Mouse (Mus musculus) kidney, adult 18-20 months (tissue): ENCODE measurements at regions not wholly inside any gene's neighbourhood (a gene's known extent, or its start where the extent isn't known, plus 50 kb on each side); places are given as distances from the start of the nearest gene placed in this dataset.
"Not testable (repeated sequence)": the region's sequence is repeated elsewhere in the genome, so short reads cannot be mapped to it uniquely, and the experiment has no call there.

Experiments used
- DNase-seq: peaks from one replicate; pipeline ENCODE4 v3.0.0; 2021

DNA sequence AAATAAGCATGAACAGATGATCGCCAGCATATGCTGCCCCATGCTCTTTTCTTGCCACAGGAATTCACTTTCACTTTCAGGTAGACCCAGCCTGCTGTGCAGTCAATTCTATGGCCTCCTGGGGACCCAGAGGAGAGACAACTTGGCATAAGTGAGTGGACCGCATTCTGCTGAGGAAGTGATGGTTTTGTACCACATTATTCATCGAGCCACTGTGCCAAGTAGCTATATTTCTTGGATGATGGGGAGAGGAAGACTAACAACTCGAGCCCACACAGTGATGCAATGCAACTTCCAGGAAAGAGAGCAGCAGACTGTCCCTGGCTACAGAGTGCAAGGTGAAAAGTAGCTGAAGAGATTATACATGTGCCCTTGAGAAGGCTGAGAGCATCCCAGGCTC, 515.8 kb upstream of the Kif18a start:
- no peak for DNase-seq

GRCm38 (mm10) chr2:108766461-108766860, 514.1 kb upstream of the Kif18a start:
- peak; percentile 7 for DNase-seq

DNA sequence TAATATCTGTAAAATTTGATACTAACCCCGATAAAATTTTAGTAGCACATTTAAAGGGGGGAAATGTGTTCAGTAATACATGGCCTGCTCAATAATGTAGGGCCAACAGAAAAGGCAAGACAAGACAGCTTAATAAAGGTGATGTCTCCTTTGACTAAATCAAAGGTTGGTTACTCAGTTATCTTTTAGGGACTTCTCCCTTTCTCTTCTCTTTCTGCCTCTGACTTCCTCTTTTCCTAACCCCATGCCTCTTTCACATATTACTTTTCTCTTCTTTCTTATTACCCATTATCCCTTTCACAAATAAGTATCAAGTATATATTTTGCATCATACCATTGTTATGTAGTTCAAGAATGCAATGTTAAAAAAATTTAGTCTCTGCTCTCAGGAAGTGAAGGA, 510.2 kb upstream of the Kif18a start:
- DNase-seq, result no peak

GRCm38 (mm10) chr2:108783457-108783856, 497.1 kb upstream of the Kif18a start:
- no peak for DNase-seq

- DNase-seq, result no peak
Observed at GRCm38 (mm10) chr2:108785161-108785957, 495.2 kb upstream of the Kif18a start.

- DNase-seq, result no peak
Observed at GRCm38 (mm10) chr2:108789166-108789565, 491.4 kb upstream of the Kif18a start.

DNA sequence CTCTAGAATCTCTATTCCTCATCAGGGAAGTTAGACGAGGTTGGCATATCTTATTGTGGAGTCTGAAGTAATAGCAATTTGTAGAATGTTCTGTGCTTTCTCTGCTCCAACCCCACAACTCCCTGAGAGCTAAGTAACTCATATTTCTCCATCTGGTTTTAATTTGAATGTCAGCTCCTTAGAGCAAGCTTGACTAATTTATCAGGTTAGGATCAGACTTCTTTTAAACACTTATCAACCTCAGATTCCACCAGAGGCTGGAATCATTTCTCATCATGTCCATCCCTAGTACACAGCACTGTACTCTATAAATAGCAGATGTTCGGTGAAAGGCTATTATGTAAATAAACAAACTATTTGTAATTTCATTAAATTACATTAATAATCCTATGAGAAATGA, 485.4 kb upstream of the Kif18a start:
- no peak for DNase-seq

DNA sequence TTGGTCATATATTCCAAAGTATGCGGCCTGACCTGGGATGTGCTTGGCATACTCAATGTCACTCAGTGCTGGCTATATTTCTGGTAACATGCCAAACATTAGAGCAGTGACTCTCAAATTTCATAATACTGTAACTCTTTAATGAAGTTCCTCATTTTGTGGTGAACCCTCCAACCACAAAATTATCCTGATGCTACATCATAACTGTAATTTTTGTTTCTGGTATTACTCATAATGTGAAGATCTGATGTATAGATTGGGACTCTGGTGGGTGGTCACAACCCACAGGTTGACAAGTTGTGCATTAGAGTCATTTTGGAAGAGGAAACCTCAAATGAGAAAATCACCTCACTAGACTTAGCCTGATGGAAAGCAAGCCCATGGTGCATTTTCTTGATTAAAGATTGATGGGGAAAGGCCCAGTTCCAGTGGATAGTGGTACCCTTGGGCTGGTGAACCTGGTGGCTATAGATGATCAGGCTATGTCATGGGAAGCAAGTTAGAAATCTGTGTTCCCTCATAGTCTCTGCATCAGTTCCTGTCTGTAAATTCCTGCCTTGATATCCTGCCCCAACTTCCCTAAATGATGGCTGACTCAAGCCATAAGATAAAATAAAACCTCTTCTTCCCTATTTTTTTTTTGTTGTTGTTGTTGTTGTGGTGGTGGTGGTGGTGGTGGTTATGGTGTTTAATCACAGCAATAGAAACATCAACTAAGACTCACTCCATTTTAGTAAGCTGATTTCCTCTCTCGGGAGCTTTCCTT, 483.5 kb upstream of the Kif18a start:
- DNase-seq, result no peak

GRCm38 (mm10) chr2:108812367-108812766, 468.2 kb upstream of the Kif18a start:
- DNase-seq, result no peak

DNA sequence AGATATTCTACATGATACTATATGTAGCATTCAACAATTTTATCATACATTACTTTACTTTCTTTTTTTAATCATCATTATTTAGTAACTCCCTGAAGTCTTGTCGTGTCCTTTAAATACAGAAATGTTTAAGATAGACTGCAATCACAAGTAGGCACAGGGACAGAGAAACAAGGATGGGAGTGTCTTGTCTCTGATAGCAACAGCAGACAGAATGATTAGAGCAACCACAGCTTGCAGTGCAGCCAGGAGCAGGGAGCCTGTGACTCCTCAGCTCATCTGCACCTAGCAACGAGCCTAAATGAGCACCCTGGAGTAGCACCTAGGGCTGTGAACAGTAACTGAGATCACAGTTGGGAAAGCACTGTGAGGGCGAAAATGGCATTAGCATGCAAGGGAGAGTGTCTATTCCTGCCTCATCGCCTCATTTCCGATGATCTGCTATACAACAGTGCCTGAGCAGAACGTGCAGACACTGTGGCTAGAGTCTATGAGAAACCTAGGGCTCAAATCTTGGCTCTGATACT, 467.4 kb upstream of the Kif18a start:
- DNase-seq, result no peak

GRCm38 (mm10) chr2:108816579-108816978, 464.0 kb upstream of the Kif18a start:
- no peak for DNase-seq

GRCm38 (mm10) chr2:108824025-108824424, 456.5 kb upstream of the Kif18a start:
- DNase-seq, result no peak

- DNase-seq, result no peak
Observed at GRCm38 (mm10) chr2:108825981-108826380, 454.6 kb upstream of the Kif18a start.

- no peak for DNase-seq
Observed at GRCm38 (mm10) chr2:108827106-108827838, 453.3 kb upstream of the Kif18a start.

- no peak for DNase-seq
Observed at GRCm38 (mm10) chr2:108827974-108828700, 452.4 kb upstream of the Kif18a start.

DNA sequence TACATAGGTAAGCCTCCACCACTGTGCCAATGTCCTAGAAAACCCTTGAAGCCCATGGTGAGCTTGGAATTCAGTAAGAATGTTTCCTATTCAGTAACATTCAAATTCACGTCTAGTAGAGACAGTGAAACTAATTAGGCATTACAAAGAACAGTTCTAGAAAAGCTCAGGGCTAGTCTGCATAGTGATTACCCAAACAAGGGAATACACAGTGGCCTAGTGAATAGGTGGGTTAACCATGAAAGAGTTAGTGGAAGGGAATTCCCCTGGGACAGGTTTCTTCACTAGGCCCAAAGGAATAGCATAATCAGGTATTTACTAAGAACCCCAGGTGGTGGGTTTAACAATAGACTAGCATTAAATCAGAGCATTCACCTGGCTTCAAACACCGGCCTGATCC, 436.7 kb upstream of the Kif18a start:
- DNase-seq, result not testable (repeated sequence)

- DNase-seq, result no peak
Observed at GRCm38 (mm10) chr2:108848051-108848450, 432.5 kb upstream of the Kif18a start.

- DNase-seq, result no peak
Observed at GRCm38 (mm10) chr2:108854399-108854798, 426.1 kb upstream of the Kif18a start.

DNA sequence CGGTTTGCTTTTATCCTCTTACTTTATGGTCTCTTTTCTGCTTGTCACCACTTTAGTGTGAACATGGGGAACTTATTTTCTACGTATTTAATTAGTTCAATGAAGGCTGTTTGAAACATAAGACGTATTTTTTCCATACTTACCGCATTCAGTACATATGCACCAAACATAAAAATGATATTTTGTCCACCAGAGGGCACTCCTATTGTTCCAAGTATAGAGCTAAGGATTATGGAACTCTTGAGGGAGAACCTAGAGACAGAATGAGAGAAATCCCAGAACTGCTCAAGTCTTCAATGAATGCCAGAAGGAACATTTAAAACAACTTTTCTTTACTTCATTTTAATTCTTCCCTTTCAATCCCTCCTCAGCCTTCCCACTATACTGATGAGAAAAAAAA, 403.4 kb upstream of the Kif18a start:
- DNase-seq, result no peak

DNA sequence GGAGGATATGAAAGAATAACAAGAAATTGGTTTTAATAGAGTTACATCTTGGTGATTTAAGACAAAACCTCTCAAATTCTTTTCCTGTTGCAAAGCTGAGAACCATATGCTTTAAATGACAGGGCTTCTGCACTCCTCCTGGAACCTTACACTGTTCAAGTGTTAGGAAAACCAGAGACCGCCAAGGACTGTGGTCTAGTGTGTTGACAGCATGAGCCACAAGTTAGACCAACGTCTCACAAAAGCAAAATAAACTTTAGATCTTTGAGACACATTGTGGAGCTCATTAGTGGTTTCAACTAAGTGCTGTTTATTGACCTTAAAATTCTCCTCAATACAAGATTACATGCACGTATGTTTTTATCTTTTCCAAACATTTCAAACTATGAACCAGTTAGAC, 402.9 kb upstream of the Kif18a start:
- DNase-seq, result no peak

DNA sequence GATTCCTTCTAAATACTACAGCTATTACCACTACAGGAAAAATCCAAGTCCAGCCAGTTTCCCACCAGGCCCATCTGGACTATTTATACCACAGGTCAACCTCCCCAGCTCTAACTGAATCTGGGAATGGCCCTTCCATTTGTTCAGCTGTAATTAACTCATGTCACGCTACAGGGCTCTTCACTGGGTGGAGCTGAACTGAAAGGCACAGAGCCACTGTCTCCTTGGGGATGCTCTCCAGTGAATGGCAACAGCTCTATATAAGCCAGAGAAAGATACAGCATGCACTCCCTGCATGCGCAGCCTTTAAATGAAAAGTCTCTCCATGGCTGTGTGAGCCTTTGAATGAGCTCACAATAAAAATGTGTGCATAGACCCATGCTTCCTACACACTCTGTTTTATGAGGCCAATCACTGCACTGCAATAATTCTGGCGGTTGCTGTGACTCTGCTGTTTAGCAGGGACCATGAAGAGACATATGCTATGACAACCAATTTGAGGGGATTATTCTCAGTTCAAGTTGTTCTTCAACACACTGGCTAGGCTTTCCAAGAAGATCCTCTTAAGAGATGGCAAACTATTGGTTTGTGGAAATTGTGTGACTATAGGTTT, 376.3 kb upstream of the Kif18a start:
- no peak for DNase-seq

DNA sequence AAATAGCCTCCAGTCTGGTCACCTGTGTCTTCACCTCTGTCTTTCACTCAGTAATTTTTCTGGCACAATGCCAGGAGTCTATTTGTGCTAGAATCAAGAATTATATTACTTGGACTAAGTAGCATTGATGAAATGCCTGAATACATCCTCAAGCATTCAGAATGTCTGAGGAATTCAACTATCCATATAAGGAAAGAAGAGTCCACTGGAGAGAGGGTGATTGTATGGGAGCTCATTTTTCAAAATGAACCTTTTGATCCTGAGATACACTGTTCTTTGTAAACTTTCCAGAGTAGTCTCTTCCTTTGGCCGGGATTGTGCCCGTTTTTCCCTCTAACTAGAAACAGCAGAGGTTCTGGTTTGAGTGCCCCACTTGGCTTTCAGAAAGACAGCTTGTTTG, 367.0 kb upstream of the Kif18a start:
- DNase-seq, result no peak
